Mouse (Mus musculus) right cerebral cortex, postnatal 14 days (tissue): ENCODE results near the gene Pogz.
A peak's percentile ranks its signal among the peaks of the same experiment; 100 is the strongest.
"Not testable (repeated sequence)": the region's sequence is repeated elsewhere in the genome, so short reads cannot be mapped to it uniquely, and the experiment has no call there.

Experiments used
- DNase-seq: peaks from one replicate; pipeline ENCODE4 v3.0.0; 2022

Gene Pogz

DNA sequence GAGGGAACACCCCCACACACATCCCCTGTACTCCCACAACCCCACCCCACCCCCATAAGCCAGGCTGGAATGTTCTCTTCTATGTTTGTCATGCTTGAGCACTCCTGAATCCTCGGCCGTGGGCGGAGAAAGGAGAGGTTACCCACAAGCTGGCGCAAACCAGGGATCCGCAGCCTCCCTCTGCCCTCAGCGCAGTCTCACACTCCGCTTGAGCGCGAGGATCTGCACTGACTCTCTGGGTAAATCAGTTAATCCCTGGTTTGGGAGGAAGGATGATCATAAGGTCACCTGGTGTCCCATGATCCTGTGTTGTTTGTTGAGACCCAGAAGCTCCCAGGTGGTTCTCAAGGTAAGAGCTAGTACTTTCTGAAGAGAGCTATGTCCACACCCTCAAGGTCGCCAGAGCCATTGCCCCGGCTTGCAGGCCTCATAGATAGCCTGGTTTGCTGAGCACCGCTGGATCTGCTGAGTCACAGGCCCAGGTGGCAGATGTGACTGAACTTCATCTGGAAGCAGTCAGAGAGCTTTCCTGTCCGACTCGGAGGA is 80.5 kb downstream of the Pogz start:
- peak; percentile 31 for DNase-seq

DNA sequence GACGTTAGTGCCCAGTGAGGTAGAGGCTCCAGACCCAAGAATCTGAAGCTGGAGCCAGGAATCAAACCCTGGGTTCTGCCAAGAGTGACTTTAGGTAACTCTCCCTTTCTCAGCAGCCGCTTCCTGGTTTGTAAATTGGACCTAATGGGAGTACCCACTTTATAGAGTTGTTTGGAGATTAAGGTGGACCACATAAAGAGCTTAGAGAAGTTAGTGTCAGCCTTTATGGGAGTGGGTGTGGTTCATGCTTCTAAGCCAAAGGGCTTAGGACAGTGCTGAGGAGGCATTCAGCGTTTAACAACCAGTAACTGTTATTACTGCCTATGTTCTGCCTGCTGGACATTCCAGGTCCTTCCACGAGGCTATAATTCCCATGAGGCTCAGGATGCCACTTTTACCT is 81.5 kb downstream of the Pogz start:
- DNase-seq, result no peak

DNA sequence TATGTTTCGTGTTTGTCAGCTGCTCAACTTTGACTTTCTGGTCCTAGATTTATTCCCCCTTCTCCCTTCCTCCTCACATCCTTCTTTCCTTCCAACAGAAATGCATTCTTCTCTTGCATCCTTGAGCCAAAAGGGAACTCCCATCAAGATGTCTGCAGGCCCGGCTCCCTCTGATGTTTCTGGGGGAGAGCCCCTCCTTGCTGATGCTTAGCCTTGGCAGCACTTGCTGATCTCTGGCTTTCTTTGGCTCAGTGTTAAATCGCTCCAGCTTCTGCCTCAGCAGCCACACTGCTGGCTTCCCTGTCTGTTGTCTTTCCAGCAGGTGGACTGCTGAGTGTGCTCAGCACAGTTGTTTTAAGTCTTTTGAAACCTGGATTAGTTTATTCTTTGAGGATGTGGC is 83.7 kb downstream of the Pogz start:
- no peak for DNase-seq

DNA sequence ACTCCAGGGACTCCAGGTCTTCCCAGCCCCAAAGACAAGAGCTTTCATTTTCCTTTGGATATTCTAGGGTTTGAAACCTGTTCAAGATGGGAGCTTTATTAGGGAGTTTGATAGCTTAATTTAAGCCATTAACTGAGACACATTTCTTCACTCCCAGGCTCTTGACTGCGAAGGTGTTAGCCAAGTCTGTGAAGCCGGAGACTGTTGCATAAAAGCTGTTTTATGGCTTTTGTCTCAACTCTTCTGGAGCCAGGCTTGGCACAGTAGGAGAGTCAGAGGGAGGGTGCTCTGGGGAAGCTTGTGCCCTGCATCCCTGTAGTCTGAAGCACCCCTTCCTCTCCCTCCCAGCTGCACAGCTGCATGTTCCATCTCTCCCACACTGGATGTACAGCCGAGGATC is 85.0 kb downstream of the Pogz start:
- no peak for DNase-seq

DNA sequence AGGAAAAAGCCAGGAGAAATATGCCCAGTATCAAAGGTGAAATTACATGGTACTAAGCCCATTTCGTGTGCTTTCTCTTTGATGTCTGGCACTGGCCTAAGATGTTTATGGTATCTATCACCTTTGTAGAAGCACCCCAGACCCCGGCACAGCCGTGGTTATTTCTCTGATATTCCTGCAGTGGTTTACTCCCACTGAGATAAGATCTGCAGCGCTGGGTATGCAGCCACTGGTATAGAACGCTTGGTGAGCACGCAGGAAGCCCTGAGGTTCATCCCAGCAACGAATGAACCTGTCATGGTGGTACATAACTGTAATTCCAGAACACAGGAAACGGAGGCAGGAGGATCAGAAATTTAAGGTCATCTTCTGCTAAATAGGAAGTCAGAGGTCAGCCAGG is 87.3 kb downstream of the Pogz start:
- no peak for DNase-seq

DNA sequence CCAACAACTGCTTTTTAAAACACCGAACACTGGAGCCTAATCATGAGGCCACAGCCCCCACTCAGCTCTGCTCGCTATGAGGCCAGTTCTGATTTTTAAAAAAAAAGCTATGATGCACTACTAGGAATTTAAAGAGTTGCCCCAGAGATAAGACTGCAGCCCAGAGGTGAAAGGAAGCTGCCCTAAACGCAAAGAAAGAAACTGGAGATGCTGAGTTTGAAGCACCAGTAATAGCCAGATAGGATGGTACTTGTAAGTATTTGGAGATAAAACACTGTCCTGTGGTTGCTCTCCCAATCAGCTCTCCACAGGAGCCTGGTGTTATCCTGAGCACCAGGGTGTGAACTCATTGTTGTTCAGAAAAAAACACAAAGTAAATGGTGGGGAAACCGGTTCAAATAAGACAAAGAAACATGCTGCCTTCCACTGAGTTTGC is 89.0 kb downstream of the Pogz start:
- DNase-seq, result not testable (repeated sequence)

DNA sequence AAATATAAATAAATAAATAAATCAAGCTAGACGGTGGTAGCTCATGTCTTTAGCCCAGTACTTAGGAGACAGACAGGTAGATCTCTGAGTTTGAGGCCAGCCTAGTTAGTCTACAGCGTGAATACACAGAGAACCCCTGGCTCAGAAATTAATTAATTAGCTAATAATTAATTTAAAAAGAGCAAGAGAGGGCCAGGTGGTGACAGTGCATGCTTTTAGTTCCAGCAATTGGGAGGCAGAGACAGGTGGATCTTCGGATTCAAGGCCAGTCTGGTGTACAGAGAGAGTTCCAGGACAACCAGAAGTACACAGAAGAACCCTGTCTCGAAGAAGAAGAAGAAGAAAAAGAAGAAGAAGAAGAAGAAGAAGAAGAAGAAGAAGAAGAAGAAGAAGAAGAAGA is 91.6 kb downstream of the Pogz start:
- not testable (repeated sequence) for DNase-seq

DNA sequence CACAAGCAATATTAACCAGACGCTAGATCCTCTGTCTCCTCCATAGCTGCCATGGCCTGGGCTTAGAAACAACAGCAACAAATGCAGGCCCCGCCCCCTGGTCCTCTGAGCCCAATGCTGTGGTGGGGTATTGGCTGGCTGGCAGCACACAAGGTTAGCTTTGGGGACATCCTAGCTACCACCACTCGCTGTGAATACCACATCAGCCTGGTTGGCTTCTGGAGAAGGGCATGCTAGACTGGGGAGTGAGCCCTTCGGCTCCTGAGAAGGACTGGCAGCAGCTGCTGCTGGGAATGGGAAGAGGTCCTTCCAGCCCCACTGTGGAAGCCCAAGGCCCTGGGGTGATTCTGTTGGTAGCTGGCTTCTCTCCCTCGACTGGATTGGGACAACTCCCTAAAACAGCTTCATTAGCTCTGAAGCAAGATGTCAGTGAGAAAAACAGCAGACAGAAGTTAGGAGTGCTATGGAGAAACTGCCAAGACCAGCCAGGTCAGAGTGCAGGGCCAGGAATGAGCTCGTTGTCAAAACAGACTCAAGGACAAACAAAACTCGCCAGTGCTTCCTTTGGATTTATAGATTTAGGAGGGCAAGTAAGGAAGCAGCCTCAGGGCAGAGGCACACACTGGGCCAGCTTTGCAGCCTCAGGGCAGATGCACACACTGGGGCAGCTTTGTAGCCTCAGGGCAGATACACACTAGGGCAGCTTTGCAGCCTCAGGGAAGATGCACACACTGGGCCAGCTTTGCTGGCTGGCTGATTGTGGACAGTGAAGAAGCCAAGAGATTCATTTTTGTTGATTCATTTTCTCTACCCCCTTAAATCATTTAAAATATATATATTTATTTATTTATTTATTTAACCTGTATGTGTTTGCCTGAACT is 93.3 kb downstream of the Pogz start:
- DNase-seq, result not testable (repeated sequence)

DNA sequence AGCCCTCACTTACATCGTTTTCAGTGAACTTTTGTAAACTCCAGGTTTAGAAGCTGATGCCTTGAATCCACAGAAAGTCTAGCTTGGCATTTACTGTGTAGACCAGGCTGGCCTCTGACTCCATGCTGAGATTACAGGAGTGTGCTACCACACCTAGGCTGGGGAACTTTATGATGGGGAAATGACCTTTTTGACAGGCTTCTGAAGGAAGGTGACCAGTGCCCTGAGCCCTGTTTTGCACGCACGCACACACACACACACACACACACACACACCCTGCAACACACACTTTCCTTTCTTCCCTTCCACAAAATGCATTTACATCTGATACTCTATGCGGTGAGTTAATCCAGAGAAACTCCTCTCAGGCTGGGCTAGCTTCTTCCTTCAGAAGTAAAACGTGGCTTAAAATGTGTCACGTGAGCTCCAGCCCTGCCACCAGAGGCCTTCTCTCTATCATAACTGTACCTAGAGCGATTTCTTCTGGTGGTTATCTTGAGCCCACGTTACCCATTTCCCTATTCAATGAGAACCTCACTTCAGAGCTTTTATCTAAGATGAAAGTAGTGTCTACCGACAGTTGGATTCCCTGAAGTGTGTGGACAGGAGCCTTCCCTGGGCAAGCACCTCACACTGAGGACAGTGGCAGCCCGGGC is 94.2 kb downstream of the Pogz start:
- not testable (repeated sequence) for DNase-seq
